Mouse (Mus musculus) embryonic facial prominence, embryonic 12.5 days (tissue): ENCODE results near the gene B3galt4. TPM values are rescaled to one million over a fixed set of nuclear protein-coding genes. Genes with fewer than 3 reads are reported as not detected.
"Not testable (repeated sequence)": the region's sequence is repeated elsewhere in the genome, so short reads cannot be mapped to it uniquely, and the experiment has no call there.

Experiments used
- ATAC-seq: fragments of 200-750 bp; cut with Nextera tagmentation; 2 replicates; pipeline ENCODE4 v1.8.0; 2017; ENCODE audit not compliant: insufficient number of reproducible peaks, insufficient read depth, low FRiP score, low TSS enrichment
- H3K27ac ChIP-seq: fragments of 300-500 bp; sonication (generic); 2 replicates; pipeline ENCODE4 v1.5.1; 2016; ENCODE audit warnings: mild to moderate bottlenecking
- H3K27me3 ChIP-seq: fragments of 300-500 bp; sonication (generic); 2 replicates; pipeline ENCODE4 v1.6.1; 2016; ENCODE audit warnings: mild to moderate bottlenecking, moderate library complexity
- H3K36me3 ChIP-seq: fragments of 300-500 bp; sonication (generic); 2 replicates; pipeline ENCODE4 v1.6.1; 2016; ENCODE audit warnings: mild to moderate bottlenecking
- H3K4me1 ChIP-seq: fragments of 300-500 bp; sonication (generic); 2 replicates; pipeline ENCODE4 v1.6.1; 2016
- H3K4me2 ChIP-seq: fragments of 300-500 bp; sonication (generic); replicated peaks from 2 replicates; pipeline ENCODE4 v1.6.1; 2016; ENCODE audit warnings: mild to moderate bottlenecking, moderate library complexity
- H3K4me3 ChIP-seq: fragments of 300-500 bp; sonication (generic); 2 replicates; pipeline ENCODE4 v1.5.1; 2016; ENCODE audit warnings: mild to moderate bottlenecking
- H3K9ac ChIP-seq: fragments of 300-500 bp; sonication (generic); 2 replicates; pipeline ENCODE4 v1.6.1; 2016; ENCODE audit warnings: mild to moderate bottlenecking, moderate library complexity
- H3K9me3 ChIP-seq: fragments of 300-500 bp; sonication (generic); 2 replicates; pipeline ENCODE4 v1.6.1; 2016; ENCODE audit warnings: mild to moderate bottlenecking, moderate library complexity
- WGBS: fragments of 180-500 bp; shearing (Covaris S2); methylation state at CpG from one replicate; pipeline ENCODE4 v1.1.7; 2016; 5-methylcytosine and 5-hydroxymethylcytosine counted together
- polyA plus RNA-seq: library from polyadenylated mRNA; unstranded; fragments of >200 nt; fragmentation: Nextera tagmentation; extraction: Ambion mirVana; gene quantifications from 2 replicates; pipeline ENCODE4 v1.2.1, GENCODE M21; 2016

B3galt4 gene
- polyA plus RNA-seq, 1 experiment from 2014 or later, result 6.3 TPM

- H3K4me2 ChIP-seq, result peak overlapping the region; percentile 53
- peak overlapping the region; percentile 48 for H3K4me3 ChIP-seq
- peak overlapping the region; percentile 65 for H3K9ac ChIP-seq
- peak; percentile 91 for ATAC-seq
- H3K27me3 ChIP-seq, result peaks cover 43% of the 10 kb centered on the region
- under 1% methylated on average over 27 of the region's 27 CpGs for WGBS
- H3K9me3 ChIP-seq, H3K4me1 ChIP-seq, H3K36me3 ChIP-seq: not testable (repeated sequence)
- H3K27ac ChIP-seq, result peak overlapping the region; percentile 92
These were observed 30.1 kb upstream of the B3galt4 start for GRCm38 (mm10) chr17:33981192-33981909.

GRCm38 (mm10) chr17:33980181-33981035 is 29.1 kb upstream of the B3galt4 start:
- 77% methylated on average over 19 of the region's 19 CpGs for WGBS
- H3K27ac ChIP-seq, result no peak overlapping the region
- H3K9ac ChIP-seq, result no peak overlapping the region
- peaks cover 49% of the 10 kb centered on the region for H3K27me3 ChIP-seq
- no peaks in the 10 kb centered on the region for H3K36me3 ChIP-seq
- 0 out of 2 replicates have a peak overlapping the region, but pooled peaks have one; percentile 23 for H3K4me2 ChIP-seq
- no peak overlapping the region; the same call in 1 of the 2 replicates for H3K4me3 ChIP-seq
- H3K9me3 ChIP-seq, result no peaks in the 10 kb centered on the region
- H3K4me1 ChIP-seq, result peaks cover 10% of the 10 kb centered on the region
- ATAC-seq, result no peak

GRCm38 (mm10) chr17:33979512-33980050 is 28.3 kb upstream of the B3galt4 start:
- ATAC-seq, result no peak
- H3K27ac ChIP-seq, result no peak overlapping the region
- no peaks in the 10 kb centered on the region for H3K36me3 ChIP-seq
- H3K4me1 ChIP-seq, result peaks cover 10% of the 10 kb centered on the region
- H3K9me3 ChIP-seq, result no peaks in the 10 kb centered on the region
- WGBS, result 69% methylated on average over 6 of the region's 6 CpGs
- no peak overlapping the region for H3K4me3 ChIP-seq
- H3K9ac ChIP-seq, result no peak overlapping the region
- H3K4me2 ChIP-seq, result no peak overlapping the region
- H3K27me3 ChIP-seq, result peaks cover 49% of the 10 kb centered on the region

- Histone ChIP-seq H3K4me3 (peak overlapping the region; percentile 34), H3K27me3 (peaks cover 49% of the 10 kb centered on the region), H3K27ac (no peak overlapping the region), H3K36me3 (no peaks in the 10 kb centered on the region), H3K9ac (peak overlapping the region; percentile 36; the same call in 1 of the 2 replicates), H3K9me3 (no peaks in the 10 kb centered on the region), H3K4me2 (peak overlapping the region; percentile 53), H3K4me1 (peaks cover 10% of the 10 kb centered on the region)
- ATAC-seq, result peak; percentile 36; the same call in 1 of the 2 replicates
- WGBS, result 0% methylated on average over 17 of the region's 17 CpGs
These were observed 27.3 kb upstream of the B3galt4 start for GRCm38 (mm10) chr17:33978631-33979031.

- H3K27me3 ChIP-seq, result peaks cover 49% of the 10 kb centered on the region
- H3K4me3 ChIP-seq, result peak overlapping the region; percentile 34
- peak overlapping the region; percentile 36 for H3K9ac ChIP-seq
- no peak overlapping the region for H3K27ac ChIP-seq
- H3K4me2 ChIP-seq, result peak overlapping the region; percentile 53
- 2% methylated on average over 57 of the region's 57 CpGs for WGBS
- H3K9me3 ChIP-seq, result no peaks in the 10 kb centered on the region
- H3K36me3 ChIP-seq, result no peaks in the 10 kb centered on the region
- peaks cover 10% of the 10 kb centered on the region for H3K4me1 ChIP-seq
- ATAC-seq, result no peak
These were observed 26.7 kb upstream of the B3galt4 start for GRCm38 (mm10) chr17:33977861-33978557.

GRCm38 (mm10) chr17:33973572-33973971 is 22.3 kb upstream of the B3galt4 start:
- H3K9me3 ChIP-seq, result 0 out of 2 replicates have a peak, but pooled peaks cover 2% of the 10 kb centered on the region
- H3K9ac ChIP-seq, result no peak overlapping the region
- no peak overlapping the region for H3K27ac ChIP-seq
- 0 out of 2 replicates have a peak, but pooled peaks cover 4% of the 10 kb centered on the region for H3K4me1 ChIP-seq
- WGBS, result 61% methylated on average over 3 of the region's 3 CpGs
- no peak overlapping the region for H3K4me3 ChIP-seq
- no peaks in the 10 kb centered on the region for H3K36me3 ChIP-seq
- H3K4me2 ChIP-seq, result no peak overlapping the region
- no peak for ATAC-seq
- H3K27me3 ChIP-seq, result peaks cover 28% of the 10 kb centered on the region

GRCm38 (mm10) chr17:33972691-33973090 is 21.4 kb upstream of the B3galt4 start:
- Histone ChIP-seq H3K9me3 (0 out of 2 replicates have a peak, but pooled peaks cover 2% of the 10 kb centered on the region), H3K9ac (no peak overlapping the region), H3K4me3 (no peak overlapping the region), H3K36me3 (no peaks in the 10 kb centered on the region), H3K4me1 (no peaks in the 10 kb centered on the region), H3K4me2 (no peak overlapping the region), H3K27ac (no peak overlapping the region), H3K27me3 (peaks cover 19% of the 10 kb centered on the region)
- 16% methylated on average over 1 of the region's 1 CpGs for WGBS
- ATAC-seq, result no peak

- H3K4me2 ChIP-seq, result no peak overlapping the region
- H3K4me1 ChIP-seq, result no peaks in the 10 kb centered on the region
- no peaks in the 10 kb centered on the region for H3K27me3 ChIP-seq
- no peak overlapping the region for H3K27ac ChIP-seq
- ATAC-seq, result no peak
- no peak overlapping the region for H3K4me3 ChIP-seq
- H3K36me3 ChIP-seq, result peaks cover 23% of the 10 kb centered on the region
- 0 out of 2 replicates have a peak, but pooled peaks cover 2% of the 10 kb centered on the region for H3K9me3 ChIP-seq
- H3K9ac ChIP-seq, result no peak overlapping the region
- WGBS, result 75% methylated on average over 4 of the region's 4 CpGs
These were observed 18.1 kb upstream of the B3galt4 start for GRCm38 (mm10) chr17:33969394-33969793.

GRCm38 (mm10) chr17:33968927-33969326 is 17.6 kb upstream of the B3galt4 start:
- no peak overlapping the region for H3K9ac ChIP-seq
- H3K4me2 ChIP-seq, result no peak overlapping the region
- H3K9me3 ChIP-seq, result 0 out of 2 replicates have a peak, but pooled peaks cover 2% of the 10 kb centered on the region
- H3K4me3 ChIP-seq, result no peak overlapping the region
- no peak for ATAC-seq
- no peak overlapping the region for H3K27ac ChIP-seq
- no peaks in the 10 kb centered on the region for H3K27me3 ChIP-seq
- no peaks in the 10 kb centered on the region for H3K4me1 ChIP-seq
- peaks cover 26% of the 10 kb centered on the region for H3K36me3 ChIP-seq
- WGBS, result 28% methylated on average over 5 of the region's 5 CpGs

- Histone ChIP-seq H3K9ac (no peak overlapping the region), H3K4me2 (no peak overlapping the region), H3K4me1 (no peaks in the 10 kb centered on the region), H3K27me3 (no peaks in the 10 kb centered on the region), H3K4me3 (no peak overlapping the region), H3K27ac (no peak overlapping the region), H3K36me3 (peaks cover 30% of the 10 kb centered on the region), H3K9me3 (0 out of 2 replicates have a peak, but pooled peaks cover 2% of the 10 kb centered on the region)
- 3% methylated on average over 9 of the region's 9 CpGs for WGBS
- ATAC-seq, result peak; percentile 11; the same call in 1 of the 2 replicates
These were observed 17.2 kb upstream of the B3galt4 start for GRCm38 (mm10) chr17:33968489-33968888.
